Mouse (Mus musculus) limb, embryonic 15.5 days (tissue): ENCODE results near the gene Olfr957. TPM values are rescaled to one million over a fixed set of nuclear protein-coding genes. Genes with fewer than 3 reads are reported as not detected.
A peak's percentile ranks its signal among the peaks of the same experiment; 100 is the strongest.

Experiments used
- ATAC-seq: fragments of 200-750 bp; cut with Nextera tagmentation; 2 replicates; pipeline ENCODE4 v1.8.0; 2017; ENCODE audit warnings: low read depth, moderate TSS enrichment; ENCODE audit not compliant: insufficient number of reproducible peaks, low FRiP score, low TSS enrichment
- H3K27ac ChIP-seq: fragments of 300-500 bp; sonication (generic); 2 replicates; pipeline ENCODE4 v1.5.1; 2015; ENCODE audit warnings: moderate library complexity, mild to moderate bottlenecking, inconsistent platforms
- H3K27me3 ChIP-seq: fragments of 300-500 bp; sonication (generic); 2 replicates; pipeline ENCODE4 v1.6.1; 2015; ENCODE audit warnings: inconsistent platforms
- H3K36me3 ChIP-seq: fragments of 300-500 bp; sonication (generic); 2 replicates; pipeline ENCODE4 v1.6.1; 2015; ENCODE audit warnings: inconsistent platforms
- H3K4me1 ChIP-seq: fragments of 300-500 bp; sonication (generic); 2 replicates; pipeline ENCODE4 v1.6.1; 2015; ENCODE audit warnings: inconsistent platforms
- H3K4me2 ChIP-seq: fragments of 300-500 bp; sonication (generic); 2 replicates; pipeline ENCODE4 v1.6.1; 2015; ENCODE audit warnings: mild to moderate bottlenecking, inconsistent platforms
- H3K4me3 ChIP-seq: fragments of 300-500 bp; sonication (generic); 2 replicates; pipeline ENCODE4 v1.5.1; 2015; ENCODE audit warnings: mild to moderate bottlenecking, inconsistent platforms
- H3K9ac ChIP-seq: fragments of 300-500 bp; sonication (generic); 2 replicates; pipeline ENCODE4 v1.6.1; 2015; ENCODE audit warnings: inconsistent platforms
- H3K9me3 ChIP-seq: fragments of 300-500 bp; sonication (generic); 2 replicates; pipeline ENCODE4 v1.6.1; 2016; ENCODE audit warnings: inconsistent platforms
- WGBS: fragments of 180-500 bp; shearing (Covaris S2); methylation state at CpG from one replicate; pipeline ENCODE4 v1.1.7; 2015; 5-methylcytosine and 5-hydroxymethylcytosine counted together
- polyA plus RNA-seq: library from polyadenylated mRNA; unstranded; fragments of >200 nt; fragmentation: Nextera tagmentation; extraction: Ambion mirVana; gene quantifications from 2 replicates; pipeline ENCODE4 v1.2.1, GENCODE M21; 2015

Gene Olfr957
- polyA plus RNA-seq = not detected in 2 replicates

- Histone ChIP-seq H3K4me3 (no peak within 1 kb of the TSS), H3K27me3 (no peaks in the 10 kb centered on the region), H3K4me2 (no peak within 1 kb of the TSS), H3K36me3 (no peaks in the 10 kb centered on the region), H3K9ac (no peak within 1 kb of the TSS), H3K4me1 (no peaks in the 10 kb centered on the region), H3K9me3 (no peaks in the 10 kb centered on the region), H3K27ac (no peak within 1 kb of the TSS)
- WGBS = 32% methylated on average over 3 of the region's 3 CpGs
- 0 out of 2 replicates have a peak, but pooled peaks have one; percentile 40 for ATAC-seq
These were observed at the start of gene Olfr957 for GRCm38 (mm10) chr9:39515531-39515930. Gene Olfr957, minus strand, starts transcription at chr9:39515809.

DNA sequence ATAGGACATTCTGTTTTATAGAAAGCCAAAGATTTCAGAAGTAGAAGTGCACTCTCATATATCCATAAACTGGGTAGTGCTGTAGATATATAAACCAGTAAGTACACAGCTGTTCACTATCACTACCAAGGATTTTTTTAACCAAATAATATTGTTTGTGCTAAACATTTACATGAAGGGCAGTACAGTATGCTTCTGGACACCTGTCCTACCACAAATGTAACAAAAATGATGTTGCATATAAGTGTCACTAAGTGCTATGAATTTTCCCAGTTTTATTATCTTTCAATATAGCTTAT, 42.7 kb upstream of the Olfr957 start:
- Histone ChIP-seq H3K9ac (no peak overlapping the region), H3K4me3 (no peak overlapping the region), H3K27me3 (no peaks in the 10 kb centered on the region), H3K4me2 (no peak overlapping the region), H3K4me1 (no peaks in the 10 kb centered on the region), H3K9me3 (no peaks in the 10 kb centered on the region), H3K27ac (no peak overlapping the region), H3K36me3 (no peaks in the 10 kb centered on the region)
- no peak for ATAC-seq

DNA sequence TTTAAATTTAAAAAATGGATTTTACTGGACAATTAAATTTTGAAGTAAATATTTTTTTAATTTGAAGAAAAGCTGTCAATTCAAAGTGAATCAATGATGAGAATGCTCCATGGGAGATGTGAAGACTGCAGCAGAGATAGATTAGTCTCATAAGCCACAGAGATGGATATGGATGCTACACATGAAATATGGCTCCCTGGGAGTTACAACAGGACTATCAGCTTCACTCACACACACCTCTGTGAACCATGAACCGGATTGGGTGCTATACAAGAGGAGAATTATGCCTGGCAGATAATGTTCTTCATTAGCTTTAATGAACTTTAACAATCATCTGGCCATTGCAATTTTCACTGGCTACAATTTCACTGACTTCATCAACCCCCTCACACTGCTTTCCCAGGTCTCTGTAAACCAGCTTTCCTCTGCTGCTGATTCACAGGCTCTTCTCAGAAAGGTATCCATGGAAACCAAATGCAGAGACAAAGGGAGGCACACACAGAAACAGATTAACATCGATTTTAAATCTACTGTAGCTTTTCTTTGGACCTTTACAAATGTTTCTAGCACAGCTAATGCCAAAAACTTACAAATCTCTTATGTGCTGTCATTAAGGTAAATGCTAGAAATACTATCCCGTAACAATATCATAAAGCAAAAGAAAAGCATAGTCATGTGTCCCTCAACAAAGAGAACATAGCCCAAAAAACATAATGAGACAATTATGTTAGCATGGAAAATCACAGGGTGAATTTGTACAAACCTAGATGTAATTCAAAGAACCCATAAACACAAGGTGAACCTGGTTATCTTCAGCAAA, 42.1 kb upstream of the Olfr957 start:
- Histone ChIP-seq H3K27me3 (no peaks in the 10 kb centered on the region), H3K4me1 (no peaks in the 10 kb centered on the region), H3K9ac (no peak overlapping the region), H3K27ac (no peak overlapping the region), H3K4me3 (no peak overlapping the region), H3K9me3 (no peaks in the 10 kb centered on the region), H3K36me3 (no peaks in the 10 kb centered on the region), H3K4me2 (no peak overlapping the region)
- WGBS = 61% methylated on average over 3 of the region's 3 CpGs
- ATAC-seq = no peak

- H3K36me3 ChIP-seq = no peaks in the 10 kb centered on the region
- no peak within 1 kb of the TSS for H3K9ac ChIP-seq
- no peaks in the 10 kb centered on the region for H3K4me1 ChIP-seq
- H3K9me3 ChIP-seq = no peaks in the 10 kb centered on the region
- no peaks in the 10 kb centered on the region for H3K27me3 ChIP-seq
- no peak within 1 kb of the TSS for H3K27ac ChIP-seq
- no peak within 1 kb of the TSS for H3K4me3 ChIP-seq
- WGBS = 31% methylated on average over 2 of the region's 2 CpGs
- no peak for ATAC-seq
- no peak within 1 kb of the TSS for H3K4me2 ChIP-seq
These were observed 38.3 kb upstream of the Olfr957 start, which contains the start of gene Olfr958 for GRCm38 (mm10) chr9:39553946-39554345. Gene Olfr958, minus strand, starts transcription at chr9:39554054.

DNA sequence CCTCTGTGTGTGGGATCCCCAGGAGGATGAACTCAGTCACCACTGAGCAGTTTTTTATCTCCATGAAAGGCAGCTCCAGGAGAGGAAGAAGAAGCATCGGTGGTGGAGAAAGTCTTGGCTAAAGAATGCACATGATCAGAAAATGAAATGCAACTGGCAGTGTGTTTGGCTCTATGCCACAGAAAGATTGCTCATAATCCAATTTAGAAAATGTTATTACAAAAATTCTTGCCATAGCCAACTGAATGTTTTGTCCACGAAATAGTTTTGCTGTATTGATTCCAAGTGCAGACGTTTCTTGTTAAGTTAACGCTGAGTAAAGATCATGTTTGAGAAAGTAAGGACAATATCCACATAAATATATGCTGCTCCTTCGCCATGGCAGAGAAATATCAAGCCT, 35.2 kb upstream of the Olfr957 start:
- no peak overlapping the region for H3K9ac ChIP-seq
- no peak overlapping the region for H3K4me3 ChIP-seq
- no peak overlapping the region for H3K4me2 ChIP-seq
- H3K27me3 ChIP-seq = no peaks in the 10 kb centered on the region
- H3K27ac ChIP-seq = no peak overlapping the region
- WGBS = 55% methylated on average over 5 of the region's 5 CpGs
- H3K36me3 ChIP-seq = no peaks in the 10 kb centered on the region
- no peaks in the 10 kb centered on the region for H3K4me1 ChIP-seq
- ATAC-seq = no peak
- no peaks in the 10 kb centered on the region for H3K9me3 ChIP-seq

DNA sequence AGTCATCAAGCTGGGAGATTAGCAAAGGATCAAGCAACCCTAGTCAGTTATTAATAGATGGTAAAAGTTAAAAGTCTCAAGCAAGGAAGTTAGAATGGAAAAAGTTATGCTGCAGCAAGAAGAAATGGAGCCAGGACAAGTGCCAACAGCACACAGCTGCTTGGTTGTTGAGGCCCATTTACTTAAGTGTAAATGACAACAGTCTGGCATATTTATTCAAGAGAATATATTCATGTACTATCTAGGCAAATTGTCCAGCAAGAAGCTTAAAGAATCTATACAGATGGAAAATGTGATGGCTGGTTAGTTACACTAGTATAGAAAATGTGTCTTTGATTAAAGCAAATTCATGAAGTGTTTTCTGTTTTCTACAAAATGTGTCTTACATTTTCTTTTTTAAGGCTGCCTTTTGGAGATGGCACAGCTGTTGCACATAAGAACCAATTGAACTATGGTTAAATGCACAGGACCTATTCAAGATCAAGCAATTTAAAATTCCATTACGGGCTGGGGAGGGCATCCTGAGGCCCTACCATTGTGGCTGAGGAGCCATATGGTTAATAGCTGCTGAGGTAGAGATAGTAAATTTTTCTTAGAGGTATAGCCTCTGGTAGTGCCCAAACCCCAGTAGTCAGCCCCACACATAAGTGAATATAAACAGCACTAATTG, 8.1 kb upstream of the Olfr957 start:
- 49% methylated on average over 1 of the region's 1 CpGs for WGBS
- Histone ChIP-seq H3K4me2 (no peak overlapping the region), H3K27me3 (no peaks in the 10 kb centered on the region), H3K36me3 (no peaks in the 10 kb centered on the region), H3K9ac (no peak overlapping the region), H3K4me3 (no peak overlapping the region), H3K27ac (no peak overlapping the region), H3K4me1 (no peaks in the 10 kb centered on the region), H3K9me3 (no peaks in the 10 kb centered on the region)
- ATAC-seq = no peak

GRCm38 (mm10) chr9:39518595-39518994, 3.0 kb upstream of the Olfr957 start:
- Histone ChIP-seq H3K36me3 (no peaks in the 10 kb centered on the region), H3K9me3 (no peaks in the 10 kb centered on the region), H3K9ac (no peak overlapping the region), H3K4me2 (no peak overlapping the region), H3K4me3 (no peak overlapping the region), H3K27me3 (no peaks in the 10 kb centered on the region), H3K27ac (no peak overlapping the region), H3K4me1 (no peaks in the 10 kb centered on the region)
- ATAC-seq = no peak

- Histone ChIP-seq H3K9me3 (no peaks in the 10 kb centered on the region), H3K4me1 (no peaks in the 10 kb centered on the region), H3K9ac (no peak overlapping the region), H3K27ac (no peak overlapping the region), H3K27me3 (no peaks in the 10 kb centered on the region), H3K4me2 (no peak overlapping the region), H3K36me3 (no peaks in the 10 kb centered on the region), H3K4me3 (no peak overlapping the region)
- ATAC-seq = no peak
- 80% methylated on average over 9 of the region's 9 CpGs for WGBS
These were observed 6.2 kb downstream of the Olfr957 start for GRCm38 (mm10) chr9:39509412-39509811.

DNA sequence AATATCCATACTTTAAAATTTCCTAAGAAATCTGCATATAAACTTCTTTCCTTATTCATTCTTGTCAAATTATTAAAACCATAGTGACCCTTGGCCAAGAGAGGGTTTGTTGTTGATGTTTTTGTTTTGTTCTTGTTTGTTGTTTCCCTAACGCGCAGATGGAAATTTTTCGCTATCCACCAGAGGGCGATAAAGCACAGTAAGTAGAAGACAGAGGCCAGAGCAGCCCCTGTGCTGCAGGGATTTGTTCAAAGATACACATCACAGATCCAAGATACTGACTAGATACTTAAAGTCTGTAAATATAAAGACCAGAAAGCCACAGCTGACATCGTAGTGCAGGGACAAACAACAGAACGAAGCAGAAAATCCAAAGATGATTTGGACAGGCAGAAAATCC, 6.6 kb downstream of the Olfr957 start:
- Histone ChIP-seq H3K4me1 (no peaks in the 10 kb centered on the region), H3K27me3 (no peaks in the 10 kb centered on the region), H3K36me3 (no peaks in the 10 kb centered on the region), H3K9me3 (no peaks in the 10 kb centered on the region), H3K27ac (no peak overlapping the region), H3K9ac (no peak overlapping the region), H3K4me3 (no peak overlapping the region), H3K4me2 (no peak overlapping the region)
- no peak for ATAC-seq
- 15% methylated on average over 6 of the region's 6 CpGs for WGBS

DNA sequence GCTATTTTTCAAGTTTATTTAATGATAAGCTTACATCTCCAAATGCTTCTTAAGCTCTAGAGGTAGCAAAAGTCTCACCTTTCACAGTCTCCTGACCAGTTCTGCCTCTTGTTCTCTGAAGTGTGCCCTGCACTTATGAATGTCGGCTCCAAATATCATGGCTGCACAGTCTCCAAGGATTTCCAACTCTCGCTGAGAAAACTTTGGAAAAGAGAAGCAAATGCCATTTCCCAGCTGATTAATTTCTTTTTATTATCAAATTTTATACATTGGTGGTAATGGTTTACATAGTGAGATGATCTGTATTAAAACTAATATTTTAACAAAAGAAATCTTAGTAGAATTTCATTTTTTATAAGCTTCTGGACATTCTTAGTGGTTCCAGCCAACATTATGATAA, 21.7 kb downstream of the Olfr957 start, which contains the start of gene Olfr44:
Gene Olfr44 (minus strand): TSS at position 101 of the 400 bp plus-strand sequence.
- Histone ChIP-seq H3K9ac (no peak within 1 kb of the TSS), H3K27me3 (no peaks in the 10 kb centered on the region), H3K36me3 (no peaks in the 10 kb centered on the region), H3K4me1 (no peaks in the 10 kb centered on the region), H3K9me3 (no peaks in the 10 kb centered on the region), H3K4me2 (no peak within 1 kb of the TSS), H3K4me3 (no peak within 1 kb of the TSS), H3K27ac (no peak within 1 kb of the TSS)
- 79% methylated on average over 2 of the region's 2 CpGs for WGBS
- no peak for ATAC-seq

DNA sequence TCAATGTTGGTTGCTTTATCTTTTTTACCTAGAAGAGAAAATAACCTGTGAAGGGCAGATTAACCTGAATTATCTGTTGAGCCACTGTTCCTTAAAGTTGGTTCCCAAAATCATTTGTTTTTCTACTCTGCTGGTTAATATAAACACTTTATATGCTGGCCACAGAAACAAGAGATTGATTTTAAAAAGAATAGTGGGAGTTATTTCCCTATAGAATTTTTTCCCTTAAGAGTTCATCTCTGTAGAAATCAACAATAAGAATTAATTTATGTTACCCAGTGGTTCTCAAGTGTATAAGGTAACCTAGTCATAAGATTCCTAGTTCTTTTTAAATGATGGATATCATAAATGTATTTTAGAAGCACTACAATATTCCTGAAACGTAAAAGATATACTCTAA, 43.8 kb downstream of the Olfr957 start, which contains the start of gene Olfr955:
Gene Olfr955 (minus strand): TSS at position 101 of the 400 bp plus-strand sequence.
- Histone ChIP-seq H3K9ac (no peak within 1 kb of the TSS), H3K27me3 (no peaks in the 10 kb centered on the region), H3K4me3 (no peak within 1 kb of the TSS), H3K9me3 (no peaks in the 10 kb centered on the region), H3K36me3 (no peaks in the 10 kb centered on the region), H3K4me1 (no peaks in the 10 kb centered on the region), H3K27ac (no peak within 1 kb of the TSS), H3K4me2 (no peak within 1 kb of the TSS)
- WGBS = 34% methylated on average over 1 of the region's 1 CpGs
- ATAC-seq = no peak
